Mouse (Mus musculus): ENCODE data around the gene Tspan14.

DNA sequence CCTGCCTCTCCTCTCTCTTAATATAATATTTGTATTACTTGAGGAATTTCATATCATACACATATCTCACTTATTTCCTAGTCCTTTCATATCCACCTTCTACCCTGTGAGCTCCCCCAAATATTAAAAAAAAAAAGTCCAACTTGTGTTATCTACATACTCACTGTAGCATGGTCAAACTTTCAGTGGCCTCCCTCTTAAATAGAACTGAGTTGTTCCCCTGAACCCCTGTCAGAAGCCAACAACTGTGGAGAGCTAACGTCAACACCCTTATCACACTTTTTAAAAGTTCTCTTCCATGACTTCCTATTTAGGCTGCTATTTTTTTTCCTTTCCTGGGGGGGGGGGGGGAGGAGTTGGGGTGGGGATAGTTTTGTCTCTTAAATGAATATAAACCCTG, 80.9 kb downstream of the Tspan14 start:
- no peak for TF ChIP-seq CTCF (IDR thresholded peaks at IDR 0.05; ENCODE audit: low read depth, low read length)
- no peak for TF ChIP-seq EP300 (IDR thresholded peaks at IDR 0.05; ENCODE audit: insufficient read depth, low read depth, low read length)

All from ES-Bruce4 (cell line).